Mouse (Mus musculus) CH12.LX (cell line): ENCODE data around the gene C130032M10Rik. TPM values are rescaled to one million over a fixed set of nuclear protein-coding genes. Genes with fewer than 3 reads are reported as not detected.

Experiments
- DNase-seq: peaks from one replicate; pipeline ENCODE4 v3.0.0-alpha.2; 2013; ENCODE audit errors: extremely low read depth
- H3K27ac ChIP-seq: 2 replicates; pipeline ENCODE4 v1.5.1; 2012; ENCODE audit warnings: low read depth, mild to moderate bottlenecking, control low read depth, moderate library complexity; ENCODE audit not compliant: insufficient read depth
- H3K27me3 ChIP-seq: replicated peaks from 2 replicates; pipeline ENCODE3; 2012; ENCODE audit warnings: inconsistent platforms
- H3K36me3 ChIP-seq, 2 experiments: replicated peaks in 1 of 2; 2 replicates each; pipeline versions ENCODE3 to v1.6.1; 2012; ENCODE audit warnings: inconsistent platforms in 1 of 2, low read length in 1 of 2, mild to moderate bottlenecking in 1 of 2, mixed read lengths in 1 of 2, moderate library complexity in 1 of 2; ENCODE audit not compliant: control insufficient read depth in 1 of 2, insufficient read depth in 1 of 2
- H3K4me1 ChIP-seq, 2 experiments: 2 replicates each; pipeline ENCODE4 v1.6.1; 2012; ENCODE audit warnings: inconsistent platforms in 1 of 2, moderate library complexity in 1 of 2; ENCODE audit not compliant: insufficient read depth in 2 of 2, control insufficient read depth in 1 of 2
- H3K4me2 ChIP-seq: 2 replicates; pipeline ENCODE4 v1.6.1; 2012; ENCODE audit warnings: low read depth, mild to moderate bottlenecking, control low read depth; ENCODE audit not compliant: poor library complexity, insufficient read depth, severe bottlenecking
- H3K4me3 ChIP-seq, 3 experiments: fragments of 150-350 bp in 1 of 3; sonication (generic) in 1 of 3; replicated peaks in 1 of 3; 2 replicates each; pipeline versions ENCODE3 to v1.5.1; 2011 to 2012; ENCODE audit warnings: low read depth in 2 of 3, low read length in 2 of 3, mild to moderate bottlenecking in 2 of 3, moderate library complexity in 2 of 3, control low read depth in 1 of 3, improper control_type of control experiment in 1 of 3, inconsistent platforms in 1 of 3, mixed read lengths in 1 of 3; ENCODE audit not compliant: poor library complexity in 1 of 3
- H3K79me2 ChIP-seq: replicated peaks from 2 replicates; pipeline ENCODE4 v1.6.1; 2012; ENCODE audit warnings: mild to moderate bottlenecking, moderate library complexity; ENCODE audit not compliant: control insufficient read depth, poor library complexity, insufficient read depth, severe bottlenecking; ENCODE audit errors: extremely low read depth
- H3K9ac ChIP-seq: 2 replicates; pipeline ENCODE4 v1.6.1; 2012; ENCODE audit warnings: low read depth, mild to moderate bottlenecking, control low read depth, moderate library complexity; ENCODE audit not compliant: insufficient read depth
- H3K9me3 ChIP-seq: replicated peaks from 2 replicates; pipeline ENCODE3; 2012; ENCODE audit warnings: low read length, inconsistent platforms, mixed read lengths
- BHLHE40 ChIP-seq: IDR thresholded peaks from 2 replicates; pipeline ENCODE4 v1.6.1; 2011; ENCODE audit warnings: mild to moderate bottlenecking, low read depth, low read length, improper control_type of control experiment
- CHD1 ChIP-seq: IDR thresholded peaks from 2 replicates; pipeline ENCODE4 v1.6.1; 2012; ENCODE audit warnings: low read depth, low read length, improper control_type of control experiment, inconsistent platforms
- CHD2 ChIP-seq: IDR thresholded peaks from 2 replicates; pipeline ENCODE4 v1.6.1; 2011; ENCODE audit warnings: low read length, improper control_type of control experiment
- ETS1 ChIP-seq: conservative IDR thresholded peaks from 2 replicates; pipeline ENCODE4 v1.6.1; 2012; ENCODE audit warnings: low read depth, mild to moderate bottlenecking, inconsistent platforms, low read length, improper control_type of control experiment, moderate library complexity
- GABPA ChIP-seq: IDR thresholded peaks from 2 replicates; pipeline ENCODE4 v1.6.1; 2012; ENCODE audit warnings: low read depth, low read length, improper control_type of control experiment, inconsistent platforms; ENCODE audit not compliant: insufficient replicate concordance
- IRF4 ChIP-seq: IDR thresholded peaks from 2 replicates; pipeline ENCODE4 v1.6.1; 2014; ENCODE audit warnings: low read depth, mild to moderate bottlenecking, inconsistent platforms, low read length, improper control_type of control experiment
- JUND ChIP-seq: conservative IDR thresholded peaks from 2 replicates; pipeline ENCODE4 v1.6.1; 2011; ENCODE audit warnings: low read depth, low read length, improper control_type of control experiment
- MAFK ChIP-seq: IDR thresholded peaks from 2 replicates; pipeline ENCODE4 v1.6.1; 2011; ENCODE audit warnings: low read length, improper control_type of control experiment; ENCODE audit not compliant: insufficient replicate concordance
- MAZ ChIP-seq: IDR thresholded peaks from 2 replicates; pipeline ENCODE4 v1.6.1; 2012; ENCODE audit warnings: low read depth, mild to moderate bottlenecking, inconsistent platforms, low read length, improper control_type of control experiment, moderate library complexity
- MEF2A ChIP-seq: IDR thresholded peaks from 2 replicates; pipeline ENCODE4 v1.6.1; 2014; ENCODE audit warnings: low read depth, mild to moderate bottlenecking, inconsistent platforms, low read length, improper control_type of control experiment, borderline replicate concordance
- NRF1 ChIP-seq: IDR thresholded peaks from 2 replicates; pipeline ENCODE4 v1.6.1; 2014; ENCODE audit warnings: low read depth, mild to moderate bottlenecking, inconsistent platforms, low read length, improper control_type of control experiment, moderate library complexity
- PAX5 ChIP-seq: IDR thresholded peaks from 2 replicates; pipeline ENCODE4 v1.6.1; 2012; ENCODE audit warnings: low read length, inconsistent platforms, mixed read lengths
- RAD21 ChIP-seq: IDR thresholded peaks from 2 replicates; pipeline ENCODE4 v1.6.1; 2011; ENCODE audit warnings: low read depth, mild to moderate bottlenecking, low read length, improper control_type of control experiment, moderate library complexity
- SMC3 ChIP-seq: IDR thresholded peaks from 2 replicates; pipeline ENCODE4 v1.6.1; 2011; ENCODE audit warnings: low read depth, low read length, improper control_type of control experiment
- TBP ChIP-seq: conservative IDR thresholded peaks from 2 replicates; pipeline ENCODE4 v1.6.1; 2011; ENCODE audit warnings: low read depth, low read length, improper control_type of control experiment
- TCF12 ChIP-seq: IDR thresholded peaks from 2 replicates; pipeline ENCODE4 v1.6.1; 2014; ENCODE audit warnings: low read depth, mild to moderate bottlenecking, inconsistent platforms, low read length, improper control_type of control experiment
- ZC3H11A ChIP-seq: IDR thresholded peaks from 2 replicates; pipeline ENCODE4 v1.6.1; 2012; ENCODE audit warnings: low read depth, mild to moderate bottlenecking, inconsistent platforms, low read length, improper control_type of control experiment
- ZKSCAN1 ChIP-seq: IDR thresholded peaks from 2 replicates; pipeline ENCODE4 v1.6.1; 2012; ENCODE audit warnings: low read depth, inconsistent platforms, low read length, improper control_type of control experiment, borderline replicate concordance
- ZMIZ1 ChIP-seq: IDR thresholded peaks from 2 replicates; pipeline ENCODE4 v1.6.1; 2012; ENCODE audit warnings: low read depth, mild to moderate bottlenecking, inconsistent platforms, low read length, improper control_type of control experiment
- dilution Hi-C: fragments of 300-500 bp; cut with MboI; formaldehyde crosslinking; loops from 2 replicates; pipeline ENCODE4 v1.14.3; 2020; ENCODE audit warnings: low sequenced_read_pairs; ENCODE audit not compliant: extremely low pct_unique_long_range_greater_than_20kb, extremely low pct_ligation_motif_present
- in situ Hi-C: fragments of 300-500 bp; cut with MboI; formaldehyde crosslinking; loops from 3 replicates; pipeline ENCODE4 v1.14.3; 2019; ENCODE audit warnings: low sequenced_read_pairs, low pct_ligation_motif_present, low pct_unique_long_range_greater_than_20kb, mixed read lengths
- polyA plus RNA-seq: library from polyadenylated mRNA; unstranded; fragments of >175 nt; gene quantifications from 2 replicates; pipeline ENCODE4 v1.2.1, GENCODE M21; 2012; ENCODE audit warnings: low read depth; ENCODE audit not compliant: insufficient read length
- total RNA-seq, 2 experiments: library from RNA; depleted of rRNA; stranded (reverse); fragments of 300-350 nt in 1 of 2; fragments of >200 nt in 1 of 2; gene quantifications; 2 replicates each; pipeline ENCODE4 v1.2.3; 2012 to 2014

Gene C130032M10Rik
- total and polyA plus RNA-seq, 3 experiments: not detected

DNA sequence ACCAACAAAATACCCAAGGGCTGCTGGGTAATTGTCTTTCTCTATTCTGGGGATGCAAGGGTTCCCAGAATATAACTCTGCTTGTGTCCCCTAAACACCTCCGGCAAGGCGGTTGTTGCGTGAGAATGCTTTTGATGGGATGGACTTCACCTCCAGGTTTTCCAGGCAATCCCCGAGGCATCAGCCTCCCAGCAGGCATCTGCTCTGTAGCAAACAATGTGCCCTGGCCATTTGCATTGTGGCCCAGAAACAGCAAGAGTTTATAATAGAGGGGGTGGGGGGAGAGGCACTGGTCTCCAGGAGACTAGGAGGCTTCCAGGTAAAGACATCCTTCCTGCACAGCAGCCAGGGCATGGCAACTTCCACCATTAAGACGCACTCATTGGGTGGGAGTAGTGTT is 33.6 kb downstream of the C130032M10Rik start:
- dilution Hi-C loops: no loop called here
- Histone ChIP-seq H3K36me3 (no peaks in the 10 kb centered on the region), H3K27me3 (no peaks in the 10 kb centered on the region), H3K9me3 (no peaks in the 10 kb centered on the region), H3K27ac (no peak overlapping the region), H3K4me1 (peaks cover 0 to 44% of the 10 kb centered on the region in 2 experiments; a peak in 2 of 4 replicates), H3K9ac (no peak overlapping the region), H3K4me2 (no peak overlapping the region), H3K79me2 (no peaks in the 10 kb centered on the region), H3K4me3 (no peak overlapping the region)
- TF ChIP-seq NRF1: no peak
- TF ChIP-seq SMC3: no peak
- no peak for TF ChIP-seq JUND
- no peak for TF ChIP-seq IRF4
- no peak for TF ChIP-seq MAFK
- no peak for TF ChIP-seq MAZ
- TF ChIP-seq GABPA: no peak
- TF ChIP-seq ZMIZ1: no peak
- TF ChIP-seq PAX5: no peak
- TF ChIP-seq CHD2: no peak
- TF ChIP-seq TCF12: no peak
- TF ChIP-seq ZC3H11A: no peak
- TF ChIP-seq MEF2A: no peak
- TF ChIP-seq BHLHE40: no peak
- DNase-seq: no peak
- in situ Hi-C loops: no loop called here

DNA sequence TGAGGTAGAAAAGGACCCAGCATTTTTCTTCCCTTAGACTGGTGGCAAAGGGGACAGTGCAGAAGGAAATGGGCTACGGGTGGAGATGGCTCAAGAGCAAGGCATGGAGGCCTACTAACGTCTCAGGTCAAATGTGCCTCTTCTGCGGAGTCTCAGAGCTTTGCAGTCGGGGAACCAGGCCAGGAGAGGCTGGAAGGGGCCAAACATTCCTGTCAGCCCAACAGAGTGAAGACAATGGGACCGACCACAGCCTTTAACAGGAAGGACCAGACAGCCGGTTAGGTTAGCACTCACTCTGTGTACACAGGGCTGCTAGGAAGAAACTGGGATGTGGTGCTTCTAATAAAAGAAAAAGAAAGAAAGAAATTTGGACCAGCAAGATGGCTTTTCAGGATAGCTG is 34.5 kb downstream of the C130032M10Rik start:
- dilution Hi-C loops: no loop called here
- Histone ChIP-seq H3K4me2 (no peak overlapping the region), H3K4me1 (peaks cover 0 to 53% of the 10 kb centered on the region in 2 experiments; a peak in 2 of 4 replicates), H3K9ac (no peak overlapping the region), H3K27ac (no peak overlapping the region), H3K79me2 (no peaks in the 10 kb centered on the region), H3K36me3 (no peaks in the 10 kb centered on the region), H3K27me3 (no peaks in the 10 kb centered on the region), H3K4me3 (no peak overlapping the region), H3K9me3 (no peaks in the 10 kb centered on the region)
- no peak for DNase-seq
- TF ChIP-seq CHD1 (no peak), MAZ (no peak), RAD21 (no peak), ETS1 (no peak), TBP (no peak), ZKSCAN1 (no peak), MEF2A (no peak), ZMIZ1 (no peak)
- in situ Hi-C loops: no loop called here
